Mouse (Mus musculus) lung, adult 2 months (tissue): ENCODE measurements around the gene Nxph1.

Experiments
- CTCF ChIP-seq: fragments of 200-500 bp; IDR thresholded peaks from 2 replicates; pipeline ENCODE4 v1.5.1; 2011; ENCODE audit warnings: mild to moderate bottlenecking, low read length, control low read depth; ENCODE audit not compliant: insufficient read depth
- POLR2A ChIP-seq: fragments of 200-500 bp; IDR thresholded peaks from 2 replicates; pipeline ENCODE4 v1.6.1; 2011; ENCODE audit warnings: low read depth, mild to moderate bottlenecking, control low read depth, low read length, borderline replicate concordance; ENCODE audit errors: extremely low read depth

GRCm38 (mm10) chr6:9040991-9041390 lies 92.8 kb downstream of the Nxph1 start:
- no peak for TF ChIP-seq POLR2A
- TF ChIP-seq CTCF: no peak
